Mouse (Mus musculus): ENCODE data around the gene Apobec2.

DNA sequence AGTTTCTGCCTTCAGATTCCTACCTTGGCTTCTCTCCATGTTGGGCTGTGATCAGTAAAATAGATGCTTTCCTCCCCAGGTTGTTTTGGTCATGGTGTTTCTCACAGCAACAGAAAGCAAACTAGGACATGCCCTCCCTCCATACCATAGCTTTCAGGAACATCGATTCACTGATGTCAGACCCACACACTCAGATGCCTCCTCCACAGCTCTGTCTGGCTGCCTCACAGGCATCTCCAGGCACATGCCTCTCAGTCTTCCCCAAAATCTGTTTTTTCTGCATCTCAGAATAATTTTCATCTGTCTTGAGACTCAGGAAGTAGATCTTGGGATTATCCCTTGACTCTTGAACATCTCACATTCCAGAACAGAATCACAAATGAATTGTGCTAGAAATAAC, 56.6 kb downstream of the Apobec2 start:
- no peak for TF ChIP-seq CTCF (IDR thresholded peaks at IDR 0.05; ENCODE audit: low read depth)
- no peak for TF ChIP-seq EP300 (IDR thresholded peaks at IDR 0.05; ENCODE audit: low read depth)
